In genomic region chr1:190470336-190470735, GRCm38 (mm10) we compare ENCODE assay signal across 27 mouse cellular contexts.
"Had no signal": no experiment of that assay in that cellular context is flagged by ENCODE, and none has a peak within 500 bp of the region (broad histone marks: within the 10 kb centered on the region; RNA-seq: fewer than 3 reads in every experiment).

No protein-coding gene starts in this region.

- H3K4me3 ChIP-seq: heart, adult 2 months; heart, embryonic 13.5 days; heart, embryonic 15.5 days; hindbrain, embryonic 13.5 days; hindbrain, embryonic 15.5 days; kidney, embryonic 15.5 days; limb, embryonic 13.5 days; limb, embryonic 15.5 days; liver, embryonic 13.5 days had no signal

- H3K9ac ChIP-seq: heart, embryonic 13.5 days; heart, embryonic 15.5 days; hindbrain, embryonic 13.5 days; hindbrain, embryonic 15.5 days; kidney, embryonic 15.5 days; limb, embryonic 13.5 days; limb, embryonic 15.5 days; liver, embryonic 13.5 days had no signal

- H3K4me2 ChIP-seq: heart, embryonic 11.5 days; heart, embryonic 13.5 days; heart, embryonic 15.5 days; hindbrain, embryonic 13.5 days; hindbrain, embryonic 15.5 days; kidney, embryonic 15.5 days; limb, embryonic 13.5 days; limb, embryonic 15.5 days; liver, embryonic 11.5 days; liver, embryonic 13.5 days had no signal

- H3K36me3 ChIP-seq: heart, embryonic 13.5 days; heart, embryonic 15.5 days; hindbrain, embryonic 13.5 days; hindbrain, embryonic 15.5 days; kidney, embryonic 15.5 days; limb, embryonic 13.5 days; limb, embryonic 15.5 days; liver, embryonic 13.5 days had no signal

- ATAC-seq: hindbrain, postnatal 0 days; intestine, embryonic 16.5 days had no signal

- H3K27me3 ChIP-seq: heart, embryonic 15.5 days; hindbrain, embryonic 13.5 days; hindbrain, embryonic 15.5 days; kidney, embryonic 15.5 days; limb, embryonic 15.5 days; liver, embryonic 13.5 days had no signal

- H3K27ac ChIP-seq: heart, adult 2 months; heart, embryonic 13.5 days; heart, embryonic 15.5 days; hindbrain, embryonic 13.5 days; hindbrain, embryonic 15.5 days; hindbrain, postnatal 0 days; kidney, embryonic 15.5 days; kidney, postnatal 0 days; limb, embryonic 13.5 days; limb, embryonic 15.5 days; liver, embryonic 13.5 days had no signal

- H3K9me3 ChIP-seq: heart, embryonic 13.5 days; heart, embryonic 15.5 days; hindbrain, embryonic 13.5 days; hindbrain, embryonic 15.5 days; kidney, embryonic 15.5 days; limb, embryonic 13.5 days; limb, embryonic 15.5 days; liver, embryonic 13.5 days had no signal

- DNase-seq: gastrocnemius, postnatal 14 days; gastrocnemius, postnatal 36 days; heart, adult 11 months; heart, adult 2 months; heart, postnatal 14 days; heart, postnatal 36 days; kidney, adult 11 months; kidney, adult 2 months; kidney, adult 9 months; kidney, postnatal 14 days; kidney, postnatal 36 days; layer of hippocampus, adult 9-11 months; layer of hippocampus, postnatal 36 days; left cerebral cortex, postnatal 4 days; liver, embryonic 13.5 days had no signal

- H3K4me1 ChIP-seq: hindbrain, embryonic 13.5 days; hindbrain, embryonic 15.5 days; kidney, embryonic 15.5 days; limb, embryonic 13.5 days; limb, embryonic 15.5 days; liver, embryonic 13.5 days had no signal
